In the genomic region with DNA sequence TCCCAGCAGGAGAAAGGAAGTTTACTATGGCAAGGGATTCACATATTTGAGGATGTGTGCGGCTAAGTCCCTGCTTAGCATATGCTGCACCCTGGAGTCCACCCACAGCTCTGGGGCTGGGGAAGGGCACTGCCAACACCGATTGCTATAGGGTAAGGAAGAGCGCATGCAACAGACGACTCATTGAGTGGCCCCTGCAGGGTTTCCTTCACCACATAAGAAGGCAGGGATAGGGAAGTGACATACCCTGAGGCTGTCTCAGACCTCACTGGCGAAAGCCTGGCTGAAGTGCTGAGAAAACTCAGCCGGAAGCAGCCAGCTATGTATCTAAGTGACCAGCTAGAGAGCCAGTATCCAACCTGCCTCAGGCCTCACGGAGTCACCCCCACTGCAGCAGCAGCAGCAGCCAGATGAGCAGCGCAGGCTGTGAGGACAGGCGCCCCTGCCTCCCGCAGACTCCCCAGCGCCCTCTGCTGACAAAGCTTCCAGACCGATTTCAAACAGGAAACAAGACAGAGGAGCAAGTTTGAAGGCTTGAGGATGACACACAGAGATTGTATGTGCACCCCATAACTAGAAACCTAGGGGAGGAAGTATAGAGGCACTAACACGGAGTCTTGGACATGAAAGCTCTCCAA, we compare ENCODE assay signal across 8 mouse cellular contexts. TPM values are rescaled to one million over a fixed set of nuclear protein-coding genes. Genes with fewer than 3 reads are reported as not detected.
DNase-seq lines count a peak whose midpoint lies in the region; ATAC-seq and TF ChIP-seq lines count a peak whose summit lies in the region.

No protein-coding gene starts in this region.

- H3K27ac ChIP-seq in heart, adult 2 months: no peak overlapping the region
- H3K27ac ChIP-seq in hindbrain, embryonic 11.5 days (ENCODE audit: low read depth, low read length): no peak overlapping the region
- no peak overlapping the region for H3K27ac ChIP-seq in limb, embryonic 11.5 days (replicated peaks; ENCODE audit: low read depth, low read length)
- no peak overlapping the region for H3K27ac ChIP-seq in olfactory bulb, adult 2 months (ENCODE audit: insufficient read depth, low read depth, low read length)

- 14% methylated on average over 13 of the region's 13 CpGs for WGBS in heart, adult 2 months
- 17% methylated on average over 13 of the region's 13 CpGs for WGBS in hindbrain, embryonic 11.5 days
- 21% methylated on average over 13 of the region's 13 CpGs for WGBS in limb, embryonic 11.5 days
- WGBS in olfactory bulb, adult 2 months: 22% methylated on average over 13 of the region's 13 CpGs

- no peaks in the 10 kb centered on the region for H3K9me3 ChIP-seq in hindbrain, embryonic 11.5 days (ENCODE audit: control insufficient read depth, low read length)
- no peaks in the 10 kb centered on the region for H3K9me3 ChIP-seq in limb, embryonic 11.5 days (ENCODE audit: control insufficient read depth, low read length)

- TF ChIP-seq CTCF in heart, adult 2 months (IDR thresholded peaks at IDR 0.05): peak; percentile 60
- peak; percentile 41; the same call in 1 of the 2 replicates for TF ChIP-seq CTCF in olfactory bulb, adult 2 months (IDR thresholded peaks at IDR 0.05; ENCODE audit: insufficient read depth, low read depth, low read length)

- no peak for TF ChIP-seq POLR2A in heart, adult 2 months (IDR thresholded peaks at IDR 0.05; ENCODE audit: insufficient read depth, low read depth, low read length)
- no peak for TF ChIP-seq POLR2A in olfactory bulb, adult 2 months (IDR thresholded peaks at IDR 0.05; ENCODE audit: insufficient read depth, low read depth, low read length)

- intact Hi-C loops in heart, adult 2 months (cut with DNase I): no loop called here

- no peaks in the 10 kb centered on the region for H3K4me1 ChIP-seq in heart, adult 2 months (ENCODE audit: control insufficient read depth, insufficient read depth, low read length)
- H3K4me1 ChIP-seq in hindbrain, embryonic 11.5 days (replicated peaks; ENCODE audit: control insufficient read depth, insufficient read depth, low read length): no peaks in the 10 kb centered on the region
- H3K4me1 ChIP-seq in limb, embryonic 11.5 days (ENCODE audit: control insufficient read depth, insufficient read depth, low read length): no peaks in the 10 kb centered on the region
- H3K4me1 ChIP-seq in olfactory bulb, adult 2 months (ENCODE audit: control insufficient read depth, insufficient read depth, low read length): no peaks in the 10 kb centered on the region

- no peaks in the 10 kb centered on the region for H3K79me2 ChIP-seq in heart, adult 2 months (replicated peaks; ENCODE audit: control insufficient read depth, insufficient read depth, low read length)

- DNase-seq in heart, adult 2 months: peak in 1 of 2 experiments; percentile 34
- no peak for DNase-seq in heart, adult 9 months (ENCODE audit: low spot score in 2 of 2)
- peak; percentile 67 for DNase-seq in A20 (ENCODE audit: low read depth, low spot score)
- DNase-seq in adrenal gland, adult 2 months: peak; percentile 41
- peak; percentile 69 for DNase-seq in hindbrain, embryonic 11.5 days (ENCODE audit: low spot score)
- peak; percentile 71 for DNase-seq in limb, embryonic 11.5 days (ENCODE audit: low spot score)
- no peak for DNase-seq in Muller cell, postnatal 12 days (ENCODE audit: inconsistent ontology term)

- no peaks in the 10 kb centered on the region for H3K36me3 ChIP-seq in heart, adult 2 months (ENCODE audit: control insufficient read depth, insufficient read depth, low read length)
- no peaks in the 10 kb centered on the region for H3K36me3 ChIP-seq in hindbrain, embryonic 11.5 days (ENCODE audit: control insufficient read depth, insufficient read depth, low read length)
- no peaks in the 10 kb centered on the region for H3K36me3 ChIP-seq in limb, embryonic 11.5 days (ENCODE audit: control insufficient read depth, insufficient read depth, low read length)

- no peak for TF ChIP-seq EP300 in heart, adult 2 months (IDR thresholded peaks at IDR 0.05; ENCODE audit: insufficient read depth, low read depth, low read length)

- H3K4me2 ChIP-seq in hindbrain, embryonic 11.5 days (replicated peaks; ENCODE audit: low read depth, low read length): no peak overlapping the region
- H3K4me2 ChIP-seq in limb, embryonic 11.5 days (ENCODE audit: low read depth, severe bottlenecking): no peak overlapping the region

- no peaks in the 10 kb centered on the region for H3K27me3 ChIP-seq in heart, adult 2 months (ENCODE audit: control insufficient read depth, insufficient read depth, low read length)
- no peaks in the 10 kb centered on the region for H3K27me3 ChIP-seq in hindbrain, embryonic 11.5 days (ENCODE audit: control insufficient read depth, insufficient read depth, low read length)
- H3K27me3 ChIP-seq in limb, embryonic 11.5 days (ENCODE audit: control insufficient read depth, insufficient read depth, low read length): no peaks in the 10 kb centered on the region

- ATAC-seq in hindbrain, embryonic 11.5 days (ENCODE audit: low FRiP score): no peak
- ATAC-seq in limb, embryonic 11.5 days (ENCODE audit: insufficient number of reproducible peaks, low FRiP score, low TSS enrichment, low read depth): no peak

- H3K9ac ChIP-seq in heart, adult 2 months (ENCODE audit: low read depth, low read length): no peak overlapping the region
- no peak overlapping the region for H3K9ac ChIP-seq in hindbrain, embryonic 11.5 days (ENCODE audit: low read depth, low read length)
- H3K9ac ChIP-seq in limb, embryonic 11.5 days (ENCODE audit: low read length): no peak overlapping the region

- H3K4me3 ChIP-seq in heart, adult 2 months: no peak overlapping the region
- H3K4me3 ChIP-seq in hindbrain, embryonic 11.5 days (ENCODE audit: low read depth, low read length): no peak overlapping the region
- H3K4me3 ChIP-seq in limb, embryonic 11.5 days (ENCODE audit: low read depth, low read length): no peak overlapping the region
- H3K4me3 ChIP-seq in olfactory bulb, adult 2 months (ENCODE audit: insufficient read depth, low read depth, low read length): no peak overlapping the region

RNA-seq across cellular contexts. Expression of a gene that starts 17.8 kb away (rescaled TPM):
- 10 to 100 TPM; 34.7 TPM for total RNA-seq in heart, adult 2 months (2021)
- polyA plus RNA-seq in heart, adult 2 months (2012; rRNA removed): 25.7 and 35.6 TPM in 2 replicates
- 100 to 1,000 TPM in 1 of 2 experiments, 10 to 100 TPM in 1; 99.5 to 104 TPM for total RNA-seq in adrenal gland, adult 2 months (2021)
- 27.2 and 34.7 TPM in 2 replicates for polyA plus RNA-seq in adrenal gland, adult 2 months (2012; rRNA removed)
- 38.3 and 45.9 TPM in 2 replicates for polyA plus RNA-seq in hindbrain, embryonic 11.5 days (2014; fragmentation: Nextera tagmentation; extraction: Ambion mirVana)
- 55.7 and 56.1 TPM in 2 replicates for polyA plus RNA-seq in limb, embryonic 11.5 days (2014; fragmentation: Nextera tagmentation; extraction: Ambion mirVana)
- polyA plus RNA-seq in olfactory bulb, adult 2 months (2012; ENCODE audit: insufficient read depth, insufficient read length, low replicate concordance, missing spikeins): not detected in 2 replicates

RNA-seq across cellular contexts. Expression of a gene that starts 22.4 kb away (rescaled TPM):
- not detected for total RNA-seq in heart, adult 2 months (2021)
- 0.08 TPM in 1 of 2 replicates, not detected in the other for polyA plus RNA-seq in heart, adult 2 months (2012; rRNA removed)
- not detected for total RNA-seq in adrenal gland, adult 2 months (2021)
- 0.01 TPM in 1 of 2 replicates, not detected in the other for polyA plus RNA-seq in adrenal gland, adult 2 months (2012; rRNA removed)
- polyA plus RNA-seq in hindbrain, embryonic 11.5 days (2014; fragmentation: Nextera tagmentation; extraction: Ambion mirVana): 0.05 and 0.07 TPM in 2 replicates
- polyA plus RNA-seq in limb, embryonic 11.5 days (2014; fragmentation: Nextera tagmentation; extraction: Ambion mirVana): 0.01 and 0.06 TPM in 2 replicates
- not detected in 2 replicates for polyA plus RNA-seq in olfactory bulb, adult 2 months (2012; ENCODE audit: insufficient read depth, insufficient read length, low replicate concordance, missing spikeins)

RNA-seq across cellular contexts. Expression of a gene that starts 27.6 kb away (rescaled TPM):
- total RNA-seq in heart, adult 2 months (2021): 10 to 100 TPM; 28.0 to 28.3 TPM
- 24.1 and 30.1 TPM in 2 replicates for polyA plus RNA-seq in heart, adult 2 months (2012; rRNA removed)
- total RNA-seq in adrenal gland, adult 2 months (2021): 10 to 100 TPM; 25.5 to 33.4 TPM
- polyA plus RNA-seq in adrenal gland, adult 2 months (2012; rRNA removed): 104 and 107 TPM in 2 replicates
- polyA plus RNA-seq in hindbrain, embryonic 11.5 days (2014; fragmentation: Nextera tagmentation; extraction: Ambion mirVana): 18.1 and 23.5 TPM in 2 replicates
- polyA plus RNA-seq in limb, embryonic 11.5 days (2014; fragmentation: Nextera tagmentation; extraction: Ambion mirVana): 19.2 and 20.1 TPM in 2 replicates
- polyA plus RNA-seq in olfactory bulb, adult 2 months (2012; ENCODE audit: insufficient read depth, insufficient read length, low replicate concordance, missing spikeins): not detected in 2 replicates

Comparison
In these comparisons a context has a peak if more than half of its experiments do, and no peak if none do; other contexts are left out.
1. DNase-seq: peak in A20 (single experiment), adrenal gland, adult 2 months (single experiment), hindbrain, embryonic 11.5 days (single experiment) and limb, embryonic 11.5 days (single experiment); none in heart, adult 9 months (0 of 2) and Muller cell, postnatal 12 days (single experiment).
2. RNA of a gene that starts 17.8 kb away (polyA plus RNA-seq): 55.7 to 56.1 TPM in limb, embryonic 11.5 days, 38.3 to 45.9 TPM in hindbrain, embryonic 11.5 days, 27.2 to 34.7 TPM in adrenal gland, adult 2 months and 25.7 to 35.6 TPM in heart, adult 2 months; not detected in olfactory bulb, adult 2 months; every median in the first group is over 10 times any median in the second.
3. RNA of a gene that starts 27.6 kb away (polyA plus RNA-seq): 104 to 107 TPM in adrenal gland, adult 2 months, 24.1 to 30.1 TPM in heart, adult 2 months, 18.1 to 23.5 TPM in hindbrain, embryonic 11.5 days and 19.2 to 20.1 TPM in limb, embryonic 11.5 days; not detected in olfactory bulb, adult 2 months; every median in the first group is over 10 times any median in the second.